ENCODE assay signal across 13 mouse cellular contexts in the genomic region with DNA sequence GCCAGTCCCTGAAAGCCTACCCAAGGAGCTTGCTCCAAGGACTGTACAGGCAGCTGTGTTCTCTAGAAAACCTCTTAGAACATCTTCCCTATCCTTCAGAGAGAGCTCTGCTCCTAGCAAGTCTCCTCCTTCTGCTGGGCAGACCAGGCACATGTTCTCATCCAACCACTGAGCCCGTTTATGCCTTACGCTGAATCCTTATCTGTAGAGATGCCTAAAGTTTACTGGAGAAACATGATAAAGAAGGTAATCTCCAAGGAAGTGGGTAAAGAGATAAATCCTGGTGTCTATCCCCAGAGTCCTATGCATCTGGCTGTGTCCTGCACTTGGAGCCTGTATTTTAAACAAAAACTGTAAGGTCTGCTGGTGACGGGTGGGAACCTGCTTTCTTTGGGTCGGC.
"Had no signal": no experiment of that assay in that cellular context is flagged by ENCODE, and none has a peak within 500 bp of the region (broad histone marks: within the 10 kb centered on the region; RNA-seq: fewer than 3 reads in every experiment).

No protein-coding gene starts in this region.

- H3K9ac ChIP-seq: liver, embryonic 15.5 days; lung, embryonic 14.5 days; midbrain, embryonic 12.5 days; neural tube, embryonic 13.5 days; neural tube, embryonic 15.5 days had no signal

- ATAC-seq: midbrain, embryonic 16.5 days had no signal

- DNase-seq: lung, adult 18-20 months; lung, embryonic 14.5 days; midbrain, embryonic 14.5 days; thymus, adult 18-20 months; thymus, postnatal 14 days; thymus, postnatal 36 days had no signal

- H3K4me3 ChIP-seq: liver, embryonic 15.5 days; midbrain, embryonic 10.5 days; midbrain, embryonic 12.5 days; myocyte; neural tube, embryonic 13.5 days; neural tube, embryonic 15.5 days had no signal

- H3K27ac ChIP-seq: liver, embryonic 15.5 days; midbrain, embryonic 10.5 days; midbrain, embryonic 12.5 days; neural tube, embryonic 13.5 days; neural tube, embryonic 15.5 days had no signal

- H3K9me3 ChIP-seq: liver, embryonic 15.5 days; midbrain, embryonic 10.5 days; midbrain, embryonic 12.5 days; neural tube, embryonic 13.5 days; neural tube, embryonic 15.5 days had no signal

- H3K4me1 ChIP-seq: liver, embryonic 15.5 days; neural tube, embryonic 13.5 days; neural tube, embryonic 15.5 days had no signal

- H3K27me3 ChIP-seq: liver, embryonic 15.5 days; midbrain, embryonic 12.5 days; neural tube, embryonic 13.5 days; neural tube, embryonic 15.5 days had no signal

- H3K4me2 ChIP-seq: liver, embryonic 15.5 days; lung, embryonic 14.5 days; midbrain, embryonic 12.5 days; neural tube, embryonic 13.5 days; neural tube, embryonic 15.5 days had no signal

- H3K36me3 ChIP-seq: liver, embryonic 15.5 days; midbrain, embryonic 10.5 days; midbrain, embryonic 12.5 days; neural tube, embryonic 13.5 days; neural tube, embryonic 15.5 days had no signal
